Mouse (Mus musculus) hindbrain, embryonic 10.5 days (tissue): ENCODE data around the gene 2700049A03Rik. TPM values are rescaled to one million over a fixed set of nuclear protein-coding genes. Genes with fewer than 3 reads are reported as not detected.

ENCODE experiments used
- DNase-seq: peaks from one replicate; pipeline ENCODE4 v3.0.0-alpha.2; 2017; ENCODE audit warnings: low spot score
- H3K27ac ChIP-seq: fragments of 300-500 bp; sonication (generic); 2 replicates; pipeline ENCODE4 v1.5.1; 2016; ENCODE audit warnings: mild to moderate bottlenecking, moderate library complexity
- H3K27me3 ChIP-seq: fragments of 300-500 bp; sonication (generic); 2 replicates; pipeline ENCODE4 v1.6.1; 2016; ENCODE audit warnings: mild to moderate bottlenecking; ENCODE audit not compliant: poor library complexity, insufficient read depth, severe bottlenecking
- H3K36me3 ChIP-seq: fragments of 300-500 bp; sonication (generic); 2 replicates; pipeline ENCODE4 v1.6.1; 2016; ENCODE audit warnings: mild to moderate bottlenecking, moderate library complexity
- H3K4me1 ChIP-seq: fragments of 300-500 bp; sonication (generic); replicated peaks from 2 replicates; pipeline ENCODE4 v1.6.1; 2016; ENCODE audit warnings: mild to moderate bottlenecking
- H3K4me3 ChIP-seq: fragments of 300-500 bp; sonication (generic); 2 replicates; pipeline ENCODE4 v1.5.1; 2016; ENCODE audit warnings: mild to moderate bottlenecking, moderate library complexity
- H3K9me3 ChIP-seq: fragments of 300-500 bp; sonication (generic); 2 replicates; pipeline ENCODE4 v1.6.1; 2016; ENCODE audit warnings: mild to moderate bottlenecking, moderate library complexity
- WGBS: fragments of 180-500 bp; shearing (Covaris S2); methylation state at CpG from one replicate; pipeline ENCODE4 v1.1.7; 2016; 5-methylcytosine and 5-hydroxymethylcytosine counted together
- polyA plus RNA-seq: library from polyadenylated mRNA; unstranded; fragments of >200 nt; fragmentation: Nextera tagmentation; extraction: Ambion mirVana; gene quantifications from 2 replicates; pipeline ENCODE4 v1.2.1, GENCODE M21; 2016

Gene 2700049A03Rik
- polyA plus RNA-seq, 1 experiment from 2014 or later, result 14.3 TPM

DNA sequence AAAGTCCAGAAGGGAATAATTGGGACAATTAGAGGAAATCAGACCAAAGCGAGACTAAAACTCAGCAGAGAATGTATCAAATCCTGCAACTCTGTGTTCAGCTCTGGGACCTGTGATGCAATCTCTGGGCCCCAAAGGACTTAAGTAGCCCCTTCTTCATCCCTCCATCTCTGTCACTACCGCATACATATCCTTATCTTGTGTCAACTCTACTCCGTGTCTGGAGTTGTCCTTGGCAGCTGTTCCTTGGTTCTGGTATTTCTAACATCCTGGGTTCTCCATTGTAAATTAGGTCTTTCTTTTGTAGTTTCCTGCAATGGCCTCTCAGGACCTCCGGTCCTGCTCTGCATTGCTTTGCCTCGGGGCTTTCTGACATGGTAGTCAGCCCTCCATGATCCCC is 65.1 kb downstream of the 2700049A03Rik start:
- Histone ChIP-seq H3K36me3 (peaks cover 70% of the 10 kb centered on the region), H3K4me3 (no peak overlapping the region), H3K27me3 (no peaks in the 10 kb centered on the region), H3K4me1 (no peaks in the 10 kb centered on the region), H3K27ac (no peak overlapping the region), H3K9me3 (no peaks in the 10 kb centered on the region)
- WGBS, result 87% methylated on average over 5 of the region's 5 CpGs
- no peak for DNase-seq

DNA sequence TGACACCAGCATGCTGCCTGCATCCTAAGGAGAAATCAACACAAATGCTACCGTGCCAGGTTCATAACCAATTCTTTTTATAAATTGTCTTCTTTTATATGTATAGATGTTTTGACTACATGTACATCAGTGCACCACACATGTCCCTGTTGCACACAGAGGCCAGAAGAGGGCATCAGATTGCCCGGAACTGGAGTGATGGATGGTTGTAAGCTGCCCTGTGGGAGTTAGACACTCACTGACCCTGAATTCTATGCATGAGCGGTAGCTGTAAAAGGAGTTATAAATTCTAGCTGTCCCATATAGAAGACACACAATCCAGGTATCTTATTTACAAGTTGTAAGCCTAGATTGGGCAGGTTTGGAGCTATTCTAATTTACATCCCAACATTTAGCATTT is 67.7 kb downstream of the 2700049A03Rik start:
- DNase-seq, result no peak

DNA sequence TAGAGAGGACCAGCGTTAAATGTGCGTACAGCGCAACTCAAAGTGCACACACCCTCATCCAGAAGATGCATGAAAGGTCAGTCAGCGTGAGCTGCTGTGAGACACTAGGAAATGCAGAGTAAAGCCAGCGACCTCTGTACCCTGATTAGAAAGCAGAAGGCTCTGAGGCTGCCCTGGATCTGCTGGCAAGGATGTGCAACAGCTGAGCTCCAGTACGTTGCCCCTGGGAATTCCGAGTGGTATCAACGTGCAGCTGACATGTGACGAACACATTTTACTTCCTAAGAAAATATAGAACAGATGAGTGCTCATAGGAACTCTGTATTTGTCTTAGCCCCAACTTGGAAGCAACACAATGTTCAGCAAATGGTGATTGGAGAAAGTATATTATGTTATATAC is 80.5 kb downstream of the 2700049A03Rik start:
- H3K27me3 ChIP-seq, result no peaks in the 10 kb centered on the region
- DNase-seq, result no peak
- peaks cover 68% of the 10 kb centered on the region for H3K36me3 ChIP-seq
- H3K9me3 ChIP-seq, result no peaks in the 10 kb centered on the region
- no peak overlapping the region for H3K4me3 ChIP-seq
- H3K4me1 ChIP-seq, result no peaks in the 10 kb centered on the region
- no peak overlapping the region for H3K27ac ChIP-seq
- 76% methylated on average over 9 of the region's 9 CpGs for WGBS

More for the DNA sequence above, 67.7 kb downstream of the 2700049A03Rik start:
- peaks cover 65% of the 10 kb centered on the region for H3K36me3 ChIP-seq
- no peaks in the 10 kb centered on the region for H3K27me3 ChIP-seq
- no peaks in the 10 kb centered on the region for H3K9me3 ChIP-seq
- 85% methylated on average over 3 of the region's 3 CpGs for WGBS
- no peak overlapping the region for H3K27ac ChIP-seq
- H3K4me3 ChIP-seq, result no peak overlapping the region
- H3K4me1 ChIP-seq, result no peaks in the 10 kb centered on the region

DNA sequence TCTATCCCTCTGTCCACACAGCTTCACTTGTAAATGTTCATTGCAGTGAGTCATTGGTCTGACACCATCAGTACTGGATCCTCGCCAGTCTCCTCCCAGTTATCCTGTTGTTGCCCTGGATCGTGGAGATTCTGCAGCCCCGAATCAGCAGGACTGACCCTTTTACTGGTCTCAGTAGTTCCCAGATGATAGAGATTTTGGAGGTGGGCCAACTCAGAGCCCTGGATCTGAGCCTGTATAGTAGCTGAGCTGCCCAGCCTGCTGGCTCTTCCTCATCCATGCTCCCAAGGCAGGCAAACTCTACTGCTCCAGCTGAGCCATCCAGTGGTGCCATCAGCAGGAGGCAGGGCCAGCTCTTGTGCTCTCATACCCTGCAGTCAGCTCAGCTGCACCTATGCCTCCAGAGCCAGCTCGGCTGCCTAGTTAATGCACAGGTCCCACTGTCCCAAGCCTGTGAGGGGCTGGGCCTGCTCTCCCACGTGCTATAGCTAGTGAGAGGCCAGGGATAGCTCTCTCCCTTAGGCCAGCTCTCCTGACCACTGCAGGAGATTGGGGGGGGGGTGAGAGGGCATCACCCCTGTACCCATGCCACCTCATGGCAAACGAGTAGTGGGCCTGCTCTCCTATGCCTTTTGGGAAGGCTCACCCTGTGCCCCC is 81.3 kb downstream of the 2700049A03Rik start:
- no peak for DNase-seq
- Histone ChIP-seq H3K27ac (no peak overlapping the region), H3K4me3 (no peak overlapping the region), H3K4me1 (no peaks in the 10 kb centered on the region), H3K36me3 (peaks cover 76% of the 10 kb centered on the region), H3K27me3 (no peaks in the 10 kb centered on the region), H3K9me3 (no peaks in the 10 kb centered on the region)
- 88% methylated on average over 6 of the region's 6 CpGs for WGBS

DNA sequence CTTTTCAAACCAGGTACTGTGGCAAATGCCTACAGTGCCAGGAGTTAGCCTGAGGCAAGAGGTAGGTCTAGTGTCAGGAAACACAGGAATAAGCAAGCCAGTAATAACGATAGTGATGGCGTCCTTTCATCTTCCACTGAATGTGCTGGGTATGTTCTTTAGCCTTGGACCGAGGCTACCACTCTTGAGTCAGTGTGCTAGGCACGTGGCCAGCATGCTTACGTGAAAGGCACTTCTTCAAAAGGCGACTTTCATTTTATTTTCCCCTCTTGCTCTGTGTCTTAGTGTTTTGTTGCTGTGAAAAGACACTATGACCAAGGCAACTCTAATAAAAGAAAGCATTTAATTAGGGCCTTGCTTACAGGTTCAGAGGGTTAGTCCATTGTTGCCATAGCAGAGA is 86.1 kb downstream of the 2700049A03Rik start:
- Histone ChIP-seq H3K27ac (no peak overlapping the region), H3K4me3 (no peak overlapping the region), H3K9me3 (no peaks in the 10 kb centered on the region), H3K27me3 (no peaks in the 10 kb centered on the region), H3K36me3 (peaks cover 68% of the 10 kb centered on the region), H3K4me1 (no peaks in the 10 kb centered on the region; the same call in 1 of the 2 replicates)
- whole genome bisulfite sequencing, result 96% methylated on average over 6 of the region's 6 CpGs
- DNase-seq, result no peak

DNA sequence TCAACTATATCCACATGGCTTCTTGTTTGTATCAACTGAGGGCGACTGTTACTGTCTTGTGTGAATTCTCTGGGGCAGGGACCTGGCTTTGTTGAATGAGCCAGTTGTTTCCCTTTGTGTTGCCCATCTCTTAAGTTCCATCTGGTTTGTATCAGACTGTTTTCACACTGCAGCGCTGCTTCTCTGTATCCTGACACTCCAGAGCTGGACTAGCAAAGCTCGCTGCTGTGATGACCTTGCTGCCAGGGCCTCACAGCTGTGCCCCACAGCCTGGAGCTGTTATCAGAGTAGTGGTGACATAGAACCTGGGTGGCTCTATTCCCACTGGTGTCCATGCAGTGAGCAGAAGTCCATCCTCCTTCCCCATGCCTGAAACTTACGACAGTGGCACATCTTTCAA is 91.1 kb downstream of the 2700049A03Rik start:
- Histone ChIP-seq H3K27me3 (no peaks in the 10 kb centered on the region), H3K4me3 (no peak overlapping the region), H3K4me1 (no peaks in the 10 kb centered on the region; the same call in 1 of the 2 replicates), H3K27ac (no peak overlapping the region), H3K36me3 (peaks cover 34% of the 10 kb centered on the region), H3K9me3 (no peaks in the 10 kb centered on the region)
- WGBS, result 61% methylated on average over 4 of the region's 4 CpGs
- DNase-seq, result peak; percentile 39

DNA sequence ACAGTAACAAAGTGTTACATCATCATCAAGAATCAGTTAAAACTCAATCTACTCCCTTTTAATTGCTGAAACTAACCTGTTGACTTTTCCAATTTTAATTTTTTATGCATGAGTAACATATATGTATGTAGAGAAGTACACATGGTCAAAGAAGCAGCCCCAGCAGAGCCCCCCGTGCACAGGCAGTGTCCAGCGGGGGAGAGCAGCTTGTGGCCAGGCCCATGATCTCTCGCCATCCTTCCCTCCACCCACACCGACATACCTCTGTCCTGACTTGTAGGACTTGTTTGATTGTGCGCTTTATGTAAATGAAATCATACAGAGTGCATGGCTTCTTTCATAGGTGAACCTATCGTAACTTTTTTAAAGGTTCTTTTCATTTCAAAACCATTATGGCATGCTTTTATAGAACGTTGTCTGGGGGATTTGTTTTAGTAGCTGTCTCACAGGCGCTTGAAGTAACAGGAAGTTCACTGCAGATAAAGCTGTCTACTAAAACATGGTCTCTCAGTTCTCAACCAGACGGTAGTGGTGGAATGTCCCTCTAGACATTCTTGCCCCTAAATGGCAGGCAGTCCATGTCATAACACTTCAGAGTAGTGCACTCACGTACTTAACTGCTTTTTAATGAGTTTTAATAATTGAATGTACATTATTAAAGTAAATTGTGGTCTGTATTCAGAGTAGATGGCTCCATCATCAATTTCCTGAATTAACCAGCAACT is 92.4 kb downstream of the 2700049A03Rik start:
- H3K36me3 ChIP-seq, result peaks cover 27% of the 10 kb centered on the region
- WGBS, result 78% methylated on average over 10 of the region's 10 CpGs
- no peaks in the 10 kb centered on the region for H3K27me3 ChIP-seq
- H3K4me1 ChIP-seq, result no peaks in the 10 kb centered on the region; the same call in 1 of the 2 replicates
- DNase-seq, result no peak
- H3K9me3 ChIP-seq, result no peaks in the 10 kb centered on the region
- H3K27ac ChIP-seq, result no peak overlapping the region
- H3K4me3 ChIP-seq, result no peak overlapping the region

DNA sequence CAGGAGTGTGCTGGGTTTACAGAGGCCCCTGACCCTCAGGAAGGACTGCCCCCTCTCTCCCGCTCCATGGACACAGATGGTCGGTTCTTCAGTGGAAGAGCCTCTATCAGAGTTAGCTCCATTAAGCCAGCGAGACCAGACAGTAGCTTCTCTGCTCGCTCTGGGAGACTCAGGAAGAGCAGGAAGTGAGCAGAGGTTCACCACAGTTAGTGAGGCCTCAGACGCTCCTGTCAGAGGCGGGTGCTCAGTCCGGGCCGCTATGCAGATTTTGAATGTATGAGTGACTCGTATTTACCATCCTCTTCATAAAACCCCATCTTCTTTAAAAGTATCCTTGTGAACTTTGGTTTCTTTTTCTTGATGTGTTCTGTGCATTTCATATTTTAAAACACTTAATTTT is 94.9 kb downstream of the 2700049A03Rik start:
- H3K27me3 ChIP-seq, result no peaks in the 10 kb centered on the region
- peaks cover 10% of the 10 kb centered on the region; the same call in 1 of the 2 replicates for H3K36me3 ChIP-seq
- no peaks in the 10 kb centered on the region; the same call in 1 of the 2 replicates for H3K4me1 ChIP-seq
- WGBS, result 90% methylated on average over 9 of the region's 9 CpGs
- DNase-seq, result no peak
- no peaks in the 10 kb centered on the region for H3K9me3 ChIP-seq
- H3K27ac ChIP-seq, result no peak overlapping the region
- no peak overlapping the region for H3K4me3 ChIP-seq

DNA sequence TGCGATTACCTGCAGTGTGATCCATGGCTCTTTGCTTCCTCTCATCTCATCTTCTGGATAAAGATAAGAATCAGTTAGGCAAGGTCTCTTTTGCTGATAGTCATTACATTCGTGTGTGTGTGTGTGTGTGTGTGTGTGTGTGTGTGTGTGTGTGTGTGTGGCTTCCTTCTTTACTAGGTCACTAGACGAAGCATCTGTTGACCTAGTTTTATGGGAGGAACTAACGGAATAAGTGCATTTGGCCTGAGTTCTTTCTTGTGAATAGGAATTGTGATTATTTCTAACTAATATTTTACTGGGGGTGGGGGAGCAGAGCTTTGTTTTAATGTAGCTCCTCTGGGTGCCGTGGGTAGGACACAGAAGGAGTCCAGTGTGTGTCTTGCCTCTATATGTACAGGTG is 96.8 kb downstream of the 2700049A03Rik start:
- DNase-seq, result no peak
- H3K9me3 ChIP-seq, result no peaks in the 10 kb centered on the region
- H3K4me3 ChIP-seq, result no peak overlapping the region
- H3K27me3 ChIP-seq, result no peaks in the 10 kb centered on the region
- peaks cover 15% of the 10 kb centered on the region; the same call in 1 of the 2 replicates for H3K36me3 ChIP-seq
- 87% methylated on average over 5 of the region's 5 CpGs for WGBS
- H3K4me1 ChIP-seq, result no peaks in the 10 kb centered on the region
- no peak overlapping the region for H3K27ac ChIP-seq

DNA sequence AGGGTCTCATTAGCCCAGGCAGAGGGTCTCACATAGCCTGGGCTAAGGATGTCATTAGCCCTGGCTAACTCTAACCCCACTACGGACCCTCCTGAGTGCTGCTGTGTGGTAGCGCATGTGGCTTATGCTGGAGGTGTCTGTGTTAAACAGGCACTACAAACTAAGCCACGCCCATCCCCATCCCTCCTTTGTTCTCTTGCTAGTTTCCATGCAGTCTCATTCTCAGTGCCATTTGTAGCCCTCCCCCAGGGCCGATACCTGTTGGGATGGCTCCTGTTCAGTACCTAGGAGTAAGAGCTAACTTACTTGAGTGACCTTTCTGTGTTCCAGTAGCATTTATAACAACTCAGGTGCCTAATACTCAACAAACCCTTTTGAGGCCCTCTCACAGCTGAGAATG is 100.4 kb downstream of the 2700049A03Rik start:
- peaks cover 29% of the 10 kb centered on the region for H3K36me3 ChIP-seq
- no peak overlapping the region for H3K4me3 ChIP-seq
- DNase-seq, result no peak
- no peaks in the 10 kb centered on the region for H3K4me1 ChIP-seq
- H3K27me3 ChIP-seq, result no peaks in the 10 kb centered on the region
- peaks cover 1% of the 10 kb centered on the region; the same call in 1 of the 2 replicates for H3K9me3 ChIP-seq
- 87% methylated on average over 4 of the region's 4 CpGs for WGBS
- no peak overlapping the region for H3K27ac ChIP-seq

DNA sequence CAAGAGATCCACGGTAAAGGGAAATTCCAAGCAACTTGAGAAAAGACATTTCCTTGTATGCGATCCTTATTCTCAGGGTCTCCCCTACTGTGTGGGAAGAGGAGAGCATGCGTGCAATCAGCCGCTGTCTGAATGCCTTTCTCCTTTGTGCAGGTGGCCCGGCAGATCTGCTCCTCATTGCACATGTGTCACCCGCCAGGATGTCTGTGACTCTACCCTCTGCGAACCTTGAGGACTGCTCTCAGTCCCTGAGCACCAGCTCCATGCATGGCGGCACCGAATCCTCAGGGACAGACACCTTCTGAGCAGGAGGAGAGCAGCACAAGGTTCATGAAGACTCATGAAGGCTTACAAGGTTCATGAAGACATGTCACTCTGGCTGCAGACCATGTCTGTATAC is 106.1 kb downstream of the 2700049A03Rik start:
- Histone ChIP-seq H3K27me3 (no peaks in the 10 kb centered on the region), H3K4me3 (no peak overlapping the region), H3K4me1 (no peaks in the 10 kb centered on the region), H3K9me3 (peaks cover 10% of the 10 kb centered on the region; the same call in 1 of the 2 replicates), H3K36me3 (peaks cover 50% of the 10 kb centered on the region), H3K27ac (no peak overlapping the region)
- no peak for DNase-seq
- WGBS, result 86% methylated on average over 9 of the region's 9 CpGs

DNA sequence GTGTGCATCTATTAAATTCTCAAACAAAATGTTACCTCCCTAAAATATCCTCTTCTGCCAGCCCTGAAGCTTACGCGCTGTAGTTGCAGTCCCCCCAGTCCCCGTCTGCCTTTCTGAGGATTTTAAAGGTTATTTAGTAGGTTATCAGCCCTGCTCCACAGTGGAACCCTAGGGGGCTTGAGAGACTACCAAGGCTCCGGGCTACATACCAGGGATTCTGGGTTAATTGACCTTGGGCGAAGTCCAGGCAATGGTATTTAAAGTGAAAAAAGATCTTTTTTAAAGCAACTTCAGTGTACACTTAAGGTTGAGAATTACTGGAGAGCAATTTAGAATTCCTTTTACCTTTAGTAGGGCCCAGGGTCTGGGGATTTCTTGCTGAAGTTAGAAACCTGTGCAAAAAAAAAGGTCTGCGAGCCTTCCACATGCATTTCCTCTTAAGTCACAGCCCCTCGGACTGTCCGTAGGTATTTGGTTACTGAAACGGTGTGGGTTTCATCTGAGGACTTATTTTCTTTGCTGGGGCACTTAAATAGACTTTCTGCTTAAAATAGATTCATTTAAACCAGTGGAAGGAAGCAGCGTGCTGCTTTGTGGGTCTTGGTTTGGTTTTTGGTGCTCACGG is 108.2 kb downstream of the 2700049A03Rik start:
- Histone ChIP-seq H3K36me3 (peaks cover 47% of the 10 kb centered on the region), H3K4me3 (no peak overlapping the region), H3K4me1 (no peaks in the 10 kb centered on the region), H3K27me3 (no peaks in the 10 kb centered on the region), H3K27ac (no peak overlapping the region), H3K9me3 (peaks cover 10% of the 10 kb centered on the region; the same call in 1 of the 2 replicates)
- WGBS, result 71% methylated on average over 11 of the region's 11 CpGs
- DNase-seq, result no peak

DNA sequence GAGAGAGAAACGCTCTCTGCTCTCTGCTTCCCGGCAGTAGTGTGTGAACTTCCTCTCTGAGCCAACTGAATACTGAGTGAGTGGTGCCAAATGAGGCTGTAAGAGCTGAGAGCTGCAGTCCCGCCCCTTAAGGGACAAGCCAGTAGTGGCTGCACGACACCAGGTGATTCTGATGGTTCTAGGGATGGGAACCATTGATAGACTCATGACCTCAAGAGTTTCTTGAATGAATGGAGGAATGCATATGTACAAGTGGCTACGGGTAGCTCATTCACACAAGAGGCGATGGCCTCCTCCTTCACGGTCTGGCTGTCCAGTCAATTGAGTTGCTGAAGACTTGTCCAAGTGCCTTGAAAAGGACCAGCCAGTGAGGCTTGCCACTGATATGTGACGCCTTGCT is 110.5 kb downstream of the 2700049A03Rik start:
- Histone ChIP-seq H3K36me3 (peaks cover 26% of the 10 kb centered on the region), H3K4me1 (peaks cover 4% of the 10 kb centered on the region; the same call in 1 of the 2 replicates), H3K9me3 (peaks cover 8% of the 10 kb centered on the region; the same call in 1 of the 2 replicates), H3K27ac (no peak overlapping the region), H3K4me3 (no peak overlapping the region), H3K27me3 (no peaks in the 10 kb centered on the region)
- DNase-seq, result no peak
- WGBS, result 82% methylated on average over 8 of the region's 8 CpGs
